9 mouse cellular contexts compared by ENCODE assay signal in genomic region chr2:119327102-119327480, GRCm38 (mm10). TPM values are rescaled to one million over a fixed set of nuclear protein-coding genes. Genes with fewer than 3 reads are reported as not detected.
DNase-seq lines count a peak whose midpoint lies in the region; ATAC-seq and TF ChIP-seq lines count a peak whose summit lies in the region.
"Had no signal": no experiment of that assay in that cellular context is flagged by ENCODE, and none has a peak within 500 bp of the region (broad histone marks: within the 10 kb centered on the region; RNA-seq: fewer than 3 reads in every experiment).

No protein-coding gene starts in this region.

- peak overlapping the region; percentile 89 for H3K4me2 ChIP-seq in heart, embryonic 15.5 days
- peak overlapping the region; percentile 91 for H3K4me2 ChIP-seq in kidney, postnatal 0 days (ENCODE audit: low read length)
- peak overlapping the region; percentile 92 for H3K4me2 ChIP-seq in stomach, embryonic 14.5 days (replicated peaks; ENCODE audit: low read depth, low read length)

- 0% methylated on average over 30 of the region's 30 CpGs for WGBS in heart, embryonic 15.5 days
- 0% methylated on average over 30 of the region's 30 CpGs for WGBS in kidney, postnatal 0 days
- 0% methylated on average over 30 of the region's 30 CpGs for WGBS in stomach, embryonic 14.5 days

- H3K4me1 ChIP-seq in heart, embryonic 15.5 days (replicated peaks) = peaks cover 35% of the 10 kb centered on the region
- H3K4me1 ChIP-seq in kidney, postnatal 0 days (replicated peaks; ENCODE audit: insufficient read depth, low read length) = peaks cover 33% of the 10 kb centered on the region
- H3K4me1 ChIP-seq in stomach, embryonic 14.5 days (ENCODE audit: control insufficient read depth, insufficient read depth, low read length) = peaks cover 31% of the 10 kb centered on the region

- TF ChIP-seq CTCF in kidney, postnatal 0 days (IDR thresholded peaks at IDR 0.05; ENCODE audit: low read depth) = peak; percentile 62

- H3K27me3 ChIP-seq in heart, embryonic 15.5 days = peaks cover 90% of the 10 kb centered on the region
- peaks cover 33% of the 10 kb centered on the region for H3K27me3 ChIP-seq in kidney, postnatal 0 days (ENCODE audit: insufficient read depth, low read length)
- H3K27me3 ChIP-seq in stomach, embryonic 14.5 days (ENCODE audit: control insufficient read depth, insufficient read depth, low read length) = peaks cover 36% of the 10 kb centered on the region

- no peaks in the 10 kb centered on the region for H3K36me3 ChIP-seq in heart, embryonic 15.5 days
- no peaks in the 10 kb centered on the region for H3K36me3 ChIP-seq in kidney, postnatal 0 days (ENCODE audit: insufficient read depth, low read length)
- no peaks in the 10 kb centered on the region for H3K36me3 ChIP-seq in stomach, embryonic 14.5 days (ENCODE audit: control insufficient read depth, insufficient read depth, low read length)

- peak overlapping the region; percentile 64 for H3K4me3 ChIP-seq in heart, embryonic 15.5 days
- H3K4me3 ChIP-seq in kidney, postnatal 0 days (replicated peaks; ENCODE audit: low read depth, low read length) = peak overlapping the region; percentile 61
- H3K4me3 ChIP-seq in stomach, embryonic 14.5 days (ENCODE audit: low read depth, low read length) = peak overlapping the region; percentile 51

- peak overlapping the region; percentile 65 for H3K9ac ChIP-seq in heart, embryonic 15.5 days
- peak overlapping the region; percentile 64 for H3K9ac ChIP-seq in kidney, postnatal 0 days (ENCODE audit: low read depth, low read length)
- H3K9ac ChIP-seq in stomach, embryonic 14.5 days (replicated peaks; ENCODE audit: low read depth, low read length) = peak overlapping the region; percentile 25; the same call in 1 of the 2 replicates

- peak overlapping the region; percentile 69 for H3K27ac ChIP-seq in heart, embryonic 15.5 days
- no peak overlapping the region for H3K27ac ChIP-seq in kidney, postnatal 0 days
- no peak overlapping the region; the same call in 1 of the 2 replicates for H3K27ac ChIP-seq in stomach, embryonic 14.5 days (ENCODE audit: low read length)
- H3K27ac ChIP-seq: macrophage had no signal

- H3K9me3 ChIP-seq in heart, embryonic 15.5 days (replicated peaks) = no peaks in the 10 kb centered on the region
- H3K9me3 ChIP-seq in kidney, postnatal 0 days (replicated peaks; ENCODE audit: low read length) = no peaks in the 10 kb centered on the region
- H3K9me3 ChIP-seq in stomach, embryonic 14.5 days (ENCODE audit: control insufficient read depth, low read depth, low read length) = no peaks in the 10 kb centered on the region

- DNase-seq in right cerebral cortex, adult 18-20 months = peak; percentile 13
- DNase-seq in right cerebral cortex, postnatal 36 days (ENCODE audit: low spot score in 2 of 2) = no peak
- DNase-seq in embryo, embryonic 9.5 days (ENCODE audit: extremely low spot score) = peak; percentile 58
- DNase-seq in kidney, postnatal 0 days (ENCODE audit: low spot score) = peak; percentile 58
- DNase-seq in lung, postnatal 25 days (ENCODE audit: low spot score) = peak; percentile 79
- DNase-seq in left cerebral cortex, adult 11 months (ENCODE audit: low spot score) = no peak

- ATAC-seq in heart, embryonic 15.5 days (replicated peaks; ENCODE audit: insufficient number of reproducible peaks, insufficient read depth, low FRiP score, low read depth) = 0 out of 2 replicates have a peak, but pooled peaks have one; percentile 19
- no peak for ATAC-seq in kidney, postnatal 0 days (replicated peaks; ENCODE audit: low FRiP score, low read depth)
- ATAC-seq in stomach, embryonic 14.5 days (ENCODE audit: insufficient number of reproducible peaks, insufficient read depth, low FRiP score, low read depth) = no peak

RNA-seq across cellular contexts. Expression of gene Dll4, which starts 1.5 kb away (rescaled TPM):
- 9.2 and 14.2 TPM in 2 replicates for polyA plus RNA-seq in heart, embryonic 15.5 days (2015; fragmentation: Nextera tagmentation; extraction: Ambion mirVana)
- polyA plus RNA-seq in kidney, postnatal 0 days (2015; fragmentation: Nextera tagmentation; extraction: Ambion mirVana) = 7.9 and 8.4 TPM in 2 replicates
- 5.6 and 6.9 TPM in 2 replicates for polyA plus RNA-seq in stomach, embryonic 14.5 days (2014; fragmentation: Nextera tagmentation; extraction: Ambion mirVana)
- polyA plus RNA-seq: macrophage had no signal

RNA-seq across cellular contexts. Expression of gene Chac1, which starts 23.9 kb away (rescaled TPM):
- polyA plus RNA-seq in heart, embryonic 15.5 days (2015; fragmentation: Nextera tagmentation; extraction: Ambion mirVana) = 0.63 and 0.76 TPM in 2 replicates
- 0.64 and 0.83 TPM in 2 replicates for polyA plus RNA-seq in kidney, postnatal 0 days (2015; fragmentation: Nextera tagmentation; extraction: Ambion mirVana)
- 0.20 TPM in 2 replicates for polyA plus RNA-seq in stomach, embryonic 14.5 days (2014; fragmentation: Nextera tagmentation; extraction: Ambion mirVana)

RNA-seq across cellular contexts. Expression of gene Vps18, which starts 38.6 kb away (rescaled TPM):
- 10.3 and 14.7 TPM in 2 replicates for polyA plus RNA-seq in heart, embryonic 15.5 days (2015; fragmentation: Nextera tagmentation; extraction: Ambion mirVana)
- polyA plus RNA-seq in kidney, postnatal 0 days (2015; fragmentation: Nextera tagmentation; extraction: Ambion mirVana) = 13.4 and 15.0 TPM in 2 replicates
- polyA plus RNA-seq in stomach, embryonic 14.5 days (2014; fragmentation: Nextera tagmentation; extraction: Ambion mirVana) = 10.9 and 12.8 TPM in 2 replicates

RNA-seq across cellular contexts. Expression of gene Rhov, which starts 56.0 kb away (rescaled TPM):
- 0.44 and 2.2 TPM in 2 replicates for polyA plus RNA-seq in heart, embryonic 15.5 days (2015; fragmentation: Nextera tagmentation; extraction: Ambion mirVana)
- polyA plus RNA-seq in kidney, postnatal 0 days (2015; fragmentation: Nextera tagmentation; extraction: Ambion mirVana) = 3.5 and 3.6 TPM in 2 replicates
- polyA plus RNA-seq in stomach, embryonic 14.5 days (2014; fragmentation: Nextera tagmentation; extraction: Ambion mirVana) = 6.0 and 8.6 TPM in 2 replicates

Comparison
In these comparisons a context has a peak if more than half of its experiments do, and no peak if none do; other contexts are left out.
1. DNase-seq: peak in right cerebral cortex, adult 18-20 months (single experiment), embryo, embryonic 9.5 days (single experiment), kidney, postnatal 0 days (single experiment) and lung, postnatal 25 days (single experiment); none in right cerebral cortex, postnatal 36 days (0 of 2) and left cerebral cortex, adult 11 months (single experiment).
2. Peak in every context shown above with its lines, with median percentiles within 50 percentile points of each other: H3K4me2 ChIP-seq, H3K4me3 ChIP-seq and H3K9ac ChIP-seq.